Mouse (Mus musculus) lung, postnatal 0 days (tissue): ENCODE measurements around the gene Kcnc4.

ENCODE experiments used
- CTCF ChIP-seq: IDR thresholded peaks from 2 replicates; pipeline ENCODE4 v1.5.1; 2016; ENCODE audit warnings: antibody characterized with exemption, mild to moderate bottlenecking
- EP300 ChIP-seq: IDR thresholded peaks from 2 replicates; pipeline ENCODE4 v1.6.1; 2016; ENCODE audit warnings: antibody characterized with exemption, mild to moderate bottlenecking, control low read depth

- no peak for TF ChIP-seq CTCF
- no peak for TF ChIP-seq EP300
Measured at GRCm38 (mm10) chr3:107469059-107469458, 9.7 kb upstream of the Kcnc4 start.
